Mouse (Mus musculus) embryo, embryonic 10.5 days (tissue): ENCODE data around the gene Kctd10.

Source experiments
- DNase-seq: peaks from one replicate; pipeline ENCODE4 v3.0.0-alpha.2; 2015; ENCODE audit warnings: low spot score

Kctd10 gene

DNA sequence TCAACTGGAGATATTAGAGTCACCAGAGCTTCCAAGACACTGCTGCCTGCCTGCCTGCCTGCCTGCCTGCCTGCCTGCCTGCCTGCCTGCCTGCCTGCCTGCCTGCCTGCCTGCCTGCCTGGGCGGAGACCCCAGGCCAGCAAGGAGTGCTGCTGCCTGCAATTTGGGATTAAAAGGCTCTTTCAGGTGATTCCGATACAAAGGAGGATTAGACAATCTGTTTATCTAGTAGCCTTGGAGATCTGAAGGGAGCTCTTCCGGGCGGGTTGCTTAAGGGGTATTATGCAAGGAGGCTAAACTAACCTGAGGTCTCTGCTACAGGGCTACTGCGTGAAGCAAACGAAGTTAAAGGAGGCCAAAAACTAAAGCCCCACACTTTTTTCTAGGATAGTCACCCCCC, 1.4 kb downstream of the Kctd10 start:
- no peak for DNase-seq

DNA sequence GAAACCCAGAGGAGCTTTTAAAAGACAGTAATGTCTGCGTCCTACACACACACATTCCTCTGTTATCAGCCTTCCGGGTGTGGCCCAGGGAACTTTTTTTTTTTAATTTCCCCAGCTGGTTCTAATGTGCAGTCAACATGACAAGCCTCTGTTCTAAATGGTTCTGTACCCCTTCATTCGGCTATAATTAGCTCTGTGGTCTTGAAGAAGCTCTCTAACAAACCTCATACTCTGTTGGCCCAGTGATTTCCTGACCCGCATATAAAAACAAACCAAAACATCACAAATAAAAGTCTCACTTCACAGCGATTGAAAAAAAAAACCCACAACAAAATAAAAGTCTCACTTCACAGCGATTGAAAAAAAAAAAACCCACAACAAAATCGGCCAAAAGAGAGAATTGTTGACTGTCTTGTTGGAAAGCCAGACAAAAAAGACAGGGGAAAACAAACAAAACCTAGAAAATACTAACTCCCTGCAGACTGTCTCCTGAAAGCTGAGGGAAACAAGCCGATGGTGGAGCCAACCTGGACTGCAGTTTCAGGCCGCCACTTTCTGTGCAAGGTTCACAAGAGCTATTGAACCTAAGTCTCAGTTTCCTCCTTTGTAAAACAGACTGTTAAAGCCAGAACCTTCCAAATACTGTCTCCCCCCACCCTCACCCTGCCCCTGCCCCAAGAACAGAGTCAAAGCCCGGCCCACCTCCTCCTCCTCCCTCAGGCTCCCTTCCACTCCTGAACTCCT, 2.0 kb downstream of the Kctd10 start:
- DNase-seq: no peak

DNA sequence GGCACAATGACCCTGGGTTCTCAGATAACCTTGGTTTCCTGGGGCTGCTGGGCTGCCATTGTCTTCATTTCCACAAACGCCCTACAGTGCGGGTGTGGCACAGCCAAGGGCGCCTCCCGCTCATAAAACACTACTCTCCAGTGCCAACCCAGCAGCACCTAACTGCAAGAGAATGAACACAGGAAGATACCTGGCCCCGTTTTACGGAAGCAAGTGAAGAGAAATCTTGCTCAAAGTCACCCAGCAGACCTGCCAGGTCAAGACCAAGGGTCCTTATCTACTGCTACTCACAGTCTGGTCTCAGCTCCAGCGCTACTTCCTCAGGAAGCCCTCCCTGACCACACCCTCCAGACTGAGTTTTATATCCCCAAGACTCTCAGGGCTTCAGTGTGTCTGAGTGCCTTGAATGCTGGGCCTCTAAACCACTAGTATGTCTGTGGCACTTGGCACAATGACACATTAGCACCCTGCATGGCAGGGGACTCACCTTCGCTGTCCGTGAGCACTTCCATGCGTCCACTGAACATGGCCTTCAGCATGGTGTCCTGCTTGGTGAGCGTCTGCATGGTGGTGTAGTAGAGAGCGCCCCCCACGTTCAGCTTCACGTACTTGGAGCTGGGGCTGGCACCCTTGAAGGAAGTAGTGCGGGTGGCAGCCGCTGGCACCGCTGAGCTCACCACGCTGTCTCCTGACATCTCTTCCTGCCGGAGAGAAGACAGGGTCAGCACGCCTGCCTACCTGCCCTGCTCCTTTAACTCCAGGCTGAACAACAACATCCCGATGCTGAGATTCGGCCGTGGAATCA, 5.7 kb downstream of the Kctd10 start:
- no peak for DNase-seq

DNA sequence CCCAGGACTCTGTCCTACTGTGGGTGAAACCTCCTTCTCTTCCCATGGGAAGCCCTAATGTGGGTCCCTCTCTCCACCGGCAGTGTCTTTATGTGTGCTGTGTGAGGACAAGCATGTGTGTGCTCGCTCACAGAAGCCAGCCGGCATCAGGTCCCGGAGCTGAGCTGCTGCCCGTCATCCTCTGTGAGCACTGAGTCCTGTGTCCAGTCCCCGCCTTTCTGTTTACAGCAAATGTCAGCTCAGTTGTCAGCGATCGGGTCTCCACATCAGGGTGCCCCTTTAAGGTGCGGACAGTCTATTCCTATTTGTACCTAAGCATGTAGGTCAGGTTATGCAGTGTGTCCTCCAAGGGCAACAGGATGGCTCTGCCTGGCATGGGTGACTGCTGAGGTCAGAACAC, 6.7 kb downstream of the Kctd10 start:
- no peak for DNase-seq

- DNase-seq: no peak
Measured at GRCm38 (mm10) chr5:114373174-114373573, 7.1 kb downstream of the Kctd10 start.

DNA sequence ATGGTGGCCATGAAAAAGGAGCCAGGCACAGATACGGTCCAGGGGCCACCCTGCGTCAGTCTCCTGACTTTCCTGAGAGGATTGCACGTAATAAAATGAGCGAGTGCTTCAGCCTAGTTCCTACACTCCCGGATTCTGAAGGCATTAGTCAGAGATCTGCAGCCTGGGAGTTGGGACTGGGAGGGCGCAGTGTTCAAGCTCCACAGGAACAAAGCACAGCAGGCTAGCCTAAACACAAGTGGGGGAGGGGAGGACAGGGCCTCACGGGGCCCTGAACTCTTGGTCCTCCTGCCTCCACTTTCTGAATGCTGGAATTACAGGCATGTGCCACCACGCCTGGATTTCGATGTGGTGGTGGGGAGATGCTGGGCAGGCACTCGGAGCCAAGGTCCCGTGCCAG, 7.7 kb downstream of the Kctd10 start:
- DNase-seq: peak; percentile 42

- DNase-seq: peak; percentile 28
Measured at GRCm38 (mm10) chr5:114371731-114372473, 8.4 kb downstream of the Kctd10 start.

GRCm38 (mm10) chr5:114371331-114371730, 9.0 kb downstream of the Kctd10 start:
- no peak for DNase-seq

DNA sequence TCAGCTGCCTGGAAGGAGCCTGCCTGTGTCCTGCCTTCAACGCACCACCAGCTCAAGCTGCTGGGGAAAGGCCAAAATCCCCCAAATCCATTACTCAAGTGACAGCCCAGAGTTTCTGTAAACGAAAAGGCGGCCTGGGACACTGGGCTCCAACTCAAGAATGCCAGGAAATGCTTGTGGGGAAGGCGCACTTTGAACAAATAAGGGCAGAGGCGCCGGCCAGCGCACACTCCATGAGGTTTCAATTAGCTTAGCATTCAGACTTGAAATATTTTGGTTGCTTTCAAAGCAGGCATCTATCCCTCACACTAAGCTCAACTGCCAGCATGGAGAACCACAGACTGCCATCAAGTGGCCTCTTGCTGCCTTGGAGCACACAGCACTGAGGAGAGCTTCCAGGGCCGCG, 9.9 kb downstream of the Kctd10 start:
- DNase-seq: peak; percentile 71

GRCm38 (mm10) chr5:114369921-114370320, 10.4 kb downstream of the Kctd10 start:
- DNase-seq: no peak

GRCm38 (mm10) chr5:114368803-114369496, 11.4 kb downstream of the Kctd10 start:
- DNase-seq: no peak

- no peak for DNase-seq
Measured at GRCm38 (mm10) chr5:114368121-114368520, 12.2 kb downstream of the Kctd10 start.

DNA sequence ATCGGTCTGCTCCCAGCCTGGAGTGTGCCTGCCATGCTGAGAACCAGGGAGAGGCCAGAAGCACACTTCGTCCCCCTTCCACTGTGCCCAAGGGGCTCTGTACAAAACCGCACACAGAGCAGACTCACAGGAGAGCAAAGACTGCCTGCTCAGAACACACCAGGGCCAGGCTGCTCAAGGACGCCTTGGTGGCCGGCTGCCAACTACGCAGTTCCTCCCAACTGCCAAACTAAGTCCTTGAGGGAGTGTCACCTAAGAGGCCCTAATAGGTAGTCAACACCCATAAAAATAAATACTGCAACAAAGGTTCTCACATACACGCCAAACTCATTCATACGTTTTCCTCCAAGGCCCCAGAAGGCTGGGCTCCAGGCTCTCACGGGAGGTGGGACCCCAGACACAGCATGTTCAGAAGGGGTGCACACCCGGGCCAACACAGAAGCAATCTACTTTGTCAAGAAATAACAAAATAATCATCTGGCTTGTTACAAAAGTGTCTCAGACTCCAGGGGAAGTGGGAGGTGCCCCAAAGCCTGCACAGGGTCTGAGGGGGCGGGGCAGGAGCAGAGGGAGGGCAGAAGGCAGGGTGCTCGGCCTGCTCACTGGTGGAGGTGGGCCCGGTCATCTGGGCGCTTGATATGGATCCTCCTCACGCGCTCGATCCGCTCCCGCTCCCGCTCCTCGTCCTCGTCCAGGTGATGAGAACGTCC, 15.1 kb downstream of the Kctd10 start:
- no peak for DNase-seq

DNA sequence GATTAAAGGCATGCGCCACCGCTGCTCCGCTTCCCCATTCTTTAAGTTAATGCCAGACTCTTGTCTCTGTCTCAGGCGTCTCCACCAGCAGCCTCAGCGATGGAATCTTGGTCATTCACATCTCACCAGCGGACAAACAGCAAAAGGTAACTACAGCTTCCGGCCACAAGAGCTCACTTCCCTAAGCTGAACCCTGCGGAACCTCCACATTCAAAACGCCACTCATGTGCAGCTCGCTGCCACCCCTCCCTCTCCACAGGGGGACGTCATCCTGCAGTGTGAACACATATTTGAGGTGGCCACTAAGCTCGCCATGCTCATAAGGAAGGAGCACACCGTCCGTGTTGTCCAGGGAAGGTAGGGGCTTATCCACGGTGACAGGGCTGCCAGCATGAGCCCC, 19.3 kb downstream of the Kctd10 start:
- no peak for DNase-seq

DNA sequence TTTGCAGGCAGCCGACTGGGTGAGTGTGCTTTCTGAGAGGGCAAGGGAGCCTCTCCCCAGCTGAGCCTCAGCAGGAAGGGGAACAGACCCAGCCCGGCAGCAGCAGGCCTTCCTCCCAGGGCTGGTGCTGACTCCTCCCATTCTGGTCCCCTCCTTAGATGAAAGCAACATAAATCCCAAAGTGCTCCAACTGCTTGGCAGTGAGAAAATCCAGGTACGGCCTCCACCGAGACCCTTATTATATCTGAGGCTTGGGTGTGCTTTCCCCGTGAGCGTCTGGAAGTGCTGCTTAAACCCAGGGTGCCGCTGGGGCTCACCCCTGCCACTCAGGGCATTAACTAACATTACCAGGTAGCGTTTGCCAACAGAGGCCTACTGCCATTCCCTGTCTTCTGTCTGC, 20.7 kb downstream of the Kctd10 start:
- DNase-seq: no peak

GRCm38 (mm10) chr5:114358833-114359232, 21.5 kb downstream of the Kctd10 start:
- DNase-seq: peak; percentile 33

DNA sequence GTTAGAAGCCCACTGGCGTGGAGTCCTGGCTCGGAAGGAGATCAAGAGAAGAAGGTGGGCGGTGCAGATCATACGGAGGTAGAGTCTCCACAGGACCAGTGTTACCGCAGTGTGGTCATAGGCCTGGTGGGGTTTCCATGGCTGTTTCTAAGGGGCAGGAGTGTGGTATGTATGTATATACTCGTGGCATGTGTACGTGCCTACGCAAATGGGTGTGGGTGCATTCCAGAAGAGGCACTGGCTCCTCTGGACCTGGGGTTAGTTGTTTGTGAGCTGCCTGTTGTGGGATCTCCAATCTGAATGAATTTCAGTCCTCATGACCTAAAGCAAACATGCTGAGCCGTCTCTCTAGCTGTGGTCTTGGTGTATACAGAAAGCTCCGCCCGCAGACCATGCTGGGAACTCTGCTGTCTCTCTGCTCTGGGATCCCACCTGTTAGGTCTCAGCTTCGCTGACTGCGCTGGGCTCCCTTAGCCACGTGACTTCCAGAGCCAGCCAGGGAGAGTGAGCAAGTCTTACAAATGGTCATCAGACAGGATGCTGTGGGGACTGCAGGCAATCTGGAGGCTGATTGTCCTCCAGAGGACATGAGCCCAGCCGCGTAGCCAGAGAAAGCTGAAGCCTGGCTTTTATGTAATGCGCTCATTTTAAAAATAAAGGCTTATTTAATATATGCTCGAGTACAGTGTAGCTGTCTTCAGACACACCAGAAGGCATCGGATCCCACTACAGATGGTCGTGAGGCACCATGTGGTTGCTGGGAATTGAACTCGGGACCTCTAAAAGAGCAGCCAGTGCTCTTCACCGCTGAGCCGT, 23.2 kb downstream of the Kctd10 start:
- DNase-seq: peak; percentile 43

GRCm38 (mm10) chr5:114356250-114356935, 23.9 kb downstream of the Kctd10 start:
- DNase-seq: peak; percentile 84

DNA sequence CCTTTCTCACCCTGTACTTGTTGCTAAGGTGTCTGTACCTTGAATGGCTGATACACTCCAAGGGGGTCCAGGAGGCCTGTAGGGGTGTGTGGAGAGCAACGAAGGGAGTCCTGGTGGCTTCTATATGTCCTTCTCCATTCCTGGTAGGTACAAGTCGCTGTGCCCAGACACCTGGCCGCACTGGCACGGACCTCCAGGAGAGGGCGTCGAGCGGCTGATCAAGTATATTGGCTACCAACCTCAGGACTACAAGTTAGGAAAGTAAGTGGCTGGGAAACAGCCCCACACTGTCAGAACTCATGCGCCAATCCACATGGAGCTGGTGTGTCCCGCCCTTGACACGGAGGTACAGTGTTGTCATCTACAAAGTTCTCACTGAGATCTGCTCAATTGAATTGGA, 28.8 kb downstream of the Kctd10 start:
- DNase-seq: no peak

DNA sequence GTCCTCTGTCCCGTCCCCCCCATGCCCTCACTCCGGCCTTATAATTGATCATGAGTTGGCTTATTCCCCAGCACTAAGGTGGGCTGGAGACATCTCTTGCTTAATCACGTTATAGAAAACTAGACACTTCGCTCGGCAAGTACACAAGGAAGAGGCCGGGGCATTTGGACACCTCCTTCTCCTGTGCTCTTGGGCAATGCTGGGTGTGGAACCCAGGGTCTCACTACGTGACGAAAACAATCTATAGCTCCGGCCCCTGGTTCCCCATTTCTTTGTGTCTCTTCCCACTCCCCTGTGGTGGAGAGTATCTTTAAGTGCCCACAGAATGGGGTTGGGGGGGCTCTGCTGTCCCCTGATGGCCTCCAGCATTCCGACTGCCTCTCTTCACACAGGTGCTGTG, 33.3 kb downstream of the Kctd10 start:
- no peak for DNase-seq
